Mouse (Mus musculus): ENCODE measurements around the gene Becn1.

DNA sequence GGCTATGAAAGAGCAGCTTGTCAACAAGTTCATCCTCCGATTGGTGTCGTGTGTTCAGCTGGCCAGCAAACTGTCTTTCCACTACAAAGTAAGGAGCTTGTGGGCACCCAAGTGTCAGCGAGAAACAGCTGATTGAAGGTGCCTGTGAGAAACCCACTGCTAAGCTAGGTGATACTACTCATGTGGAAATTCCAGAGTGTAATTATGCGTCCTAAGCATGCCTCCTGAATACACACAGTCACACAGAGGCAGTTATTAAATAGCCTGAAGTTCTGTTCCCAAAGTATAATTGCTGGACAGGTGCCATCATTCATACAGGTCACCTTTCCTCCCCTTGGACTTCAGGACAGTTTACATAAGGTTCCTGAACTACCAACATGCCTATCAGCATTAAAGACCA is 18.3 kb downstream of the Becn1 start:
- TF ChIP-seq EP300 (IDR thresholded peaks at IDR 0.05; ENCODE audit: low read depth) (no peak), CTCF (IDR thresholded peaks at IDR 0.05; ENCODE audit: low read depth) (no peak)
